Mouse (Mus musculus): ENCODE data around the gene Nudt16. TPM values are rescaled to one million over a fixed set of nuclear protein-coding genes. Genes with fewer than 3 reads are reported as not detected.
A peak's percentile ranks its signal among the peaks of the same experiment; 100 is the strongest.
"Not testable (repeated sequence)": the region's sequence is repeated elsewhere in the genome, so short reads cannot be mapped to it uniquely, and the experiment has no call there.

Gene Nudt16
- polyA plus RNA-seq, 1 experiment from 2014 or later: 8.6 TPM

DNA sequence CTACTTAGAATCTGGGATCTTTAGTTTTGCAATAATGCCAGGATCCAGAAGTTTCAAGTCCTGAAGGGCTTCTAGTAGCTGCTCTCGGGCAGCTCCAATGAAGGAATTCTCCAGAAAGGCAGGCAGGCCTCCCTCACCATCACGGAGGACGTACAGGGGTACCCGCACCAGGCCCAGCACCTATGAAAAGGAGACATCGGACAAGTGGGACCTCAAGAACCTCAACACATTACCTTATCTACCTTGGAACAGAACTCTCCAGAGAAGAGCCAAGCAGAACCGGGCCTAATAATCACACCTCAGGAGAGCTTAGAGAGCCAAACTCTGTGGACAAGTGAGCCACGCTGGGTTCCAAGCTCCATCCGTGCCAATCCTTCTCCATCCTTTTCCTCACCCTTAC is 1.3 kb downstream of the Nudt16 start:
- Histone ChIP-seq H3K4me1 (ENCODE audit: insufficient read depth) (peaks cover 14% of the 10 kb centered on the region), H3K9ac (replicated peaks) (0 out of 2 replicates have a peak overlapping the region, but pooled peaks have one; percentile 69), H3K4me2 (ENCODE audit: low read depth, low read length) (peak overlapping the region; percentile 90; the same call in 1 of the 2 replicates), H3K36me3 (replicated peaks; ENCODE audit: insufficient read depth, low read length) (no peaks in the 10 kb centered on the region), H3K27me3 (ENCODE audit: insufficient read depth, low read length) (no peaks in the 10 kb centered on the region), H3K9me3 (ENCODE audit: low read length) (no peaks in the 10 kb centered on the region), H3K27ac (ENCODE audit: low read depth) (no peak overlapping the region), H3K4me3 (ENCODE audit: low read depth, low read length) (no peak overlapping the region)
- ATAC-seq (no peak), DNase-seq (no peak)
- WGBS (ENCODE audit: insufficient replicate concordance): 91% methylated on average over 8 of the region's 8 CpGs
- TF ChIP-seq CTCF (IDR thresholded peaks at IDR 0.05; ENCODE audit: low read depth): no peak
- TF ChIP-seq EP300 (IDR thresholded peaks at IDR 0.05; ENCODE audit: low read depth): no peak

DNA sequence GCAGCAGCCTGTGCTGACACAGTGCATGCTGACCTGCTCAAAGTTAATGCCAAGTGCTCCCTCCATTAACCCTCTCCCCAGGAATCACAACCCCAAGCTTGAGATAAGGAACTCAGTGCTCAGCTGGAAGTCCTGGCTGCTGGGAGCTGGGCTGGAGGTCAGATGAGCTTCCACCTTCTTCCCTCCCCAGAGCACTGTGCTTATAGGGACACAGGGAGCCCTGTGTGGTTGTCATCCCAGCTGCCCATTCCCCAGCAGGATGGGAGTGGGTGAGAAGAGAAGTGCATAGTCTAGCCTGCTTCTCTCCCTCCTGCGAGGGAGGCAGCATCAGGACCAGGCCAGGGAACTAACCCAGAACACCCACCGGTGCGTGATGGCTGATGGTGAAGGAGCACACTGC is 6.4 kb downstream of the Nudt16 start:
- H3K4me1 ChIP-seq (ENCODE audit: insufficient read depth); ATAC-seq; H3K36me3 ChIP-seq (replicated peaks; ENCODE audit: insufficient read depth, low read length); H3K9ac ChIP-seq (replicated peaks); H3K4me2 ChIP-seq (ENCODE audit: low read depth, low read length); H3K9me3 ChIP-seq (ENCODE audit: low read length); H3K27ac ChIP-seq (ENCODE audit: low read depth); H3K4me3 ChIP-seq (ENCODE audit: low read depth, low read length); H3K27me3 ChIP-seq (ENCODE audit: insufficient read depth, low read length): not testable (repeated sequence)
- peak; percentile 11 for DNase-seq
- WGBS (ENCODE audit: insufficient replicate concordance): 72% methylated on average over 3 of the region's 3 CpGs

DNA sequence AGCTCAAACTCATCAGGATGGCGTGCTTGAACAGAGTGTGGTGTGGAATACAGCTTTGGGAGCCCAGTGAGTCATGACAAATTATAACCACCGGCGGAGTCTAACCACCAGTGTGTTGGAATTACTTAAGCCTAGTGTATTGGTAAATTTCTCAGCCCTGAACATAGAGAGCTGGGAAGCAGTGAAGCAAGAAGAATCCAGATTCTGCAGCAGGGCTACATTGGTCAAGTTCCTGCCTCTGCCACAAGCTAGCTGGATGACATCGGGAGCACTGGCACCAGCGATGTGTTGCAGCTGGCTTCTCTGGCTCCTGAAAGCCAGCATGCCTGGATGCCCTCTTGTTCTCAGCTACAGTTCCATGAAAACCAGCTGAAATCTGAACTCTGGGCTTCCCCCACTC is 27.7 kb downstream of the Nudt16 start:
- no peaks in the 10 kb centered on the region for H3K4me1 ChIP-seq (ENCODE audit: insufficient read depth)
- no peaks in the 10 kb centered on the region for H3K36me3 ChIP-seq (replicated peaks; ENCODE audit: insufficient read depth, low read length)
- ATAC-seq (no peak), DNase-seq (no peak)
- TF ChIP-seq EP300 (IDR thresholded peaks at IDR 0.05; ENCODE audit: low read depth): no peak
- TF ChIP-seq CTCF (IDR thresholded peaks at IDR 0.05; ENCODE audit: low read depth): no peak
- H3K27ac ChIP-seq (ENCODE audit: low read depth): no peak overlapping the region
- no peaks in the 10 kb centered on the region for H3K27me3 ChIP-seq (ENCODE audit: insufficient read depth, low read length)
- no peak overlapping the region for H3K4me3 ChIP-seq (ENCODE audit: low read depth, low read length)
- whole genome bisulfite sequencing (ENCODE audit: insufficient replicate concordance): 73% methylated on average over 5 of the region's 5 CpGs
- H3K4me2 ChIP-seq (ENCODE audit: low read depth, low read length): no peak overlapping the region
- H3K9ac ChIP-seq (replicated peaks): no peak overlapping the region
- no peaks in the 10 kb centered on the region for H3K9me3 ChIP-seq (ENCODE audit: low read length)

DNA sequence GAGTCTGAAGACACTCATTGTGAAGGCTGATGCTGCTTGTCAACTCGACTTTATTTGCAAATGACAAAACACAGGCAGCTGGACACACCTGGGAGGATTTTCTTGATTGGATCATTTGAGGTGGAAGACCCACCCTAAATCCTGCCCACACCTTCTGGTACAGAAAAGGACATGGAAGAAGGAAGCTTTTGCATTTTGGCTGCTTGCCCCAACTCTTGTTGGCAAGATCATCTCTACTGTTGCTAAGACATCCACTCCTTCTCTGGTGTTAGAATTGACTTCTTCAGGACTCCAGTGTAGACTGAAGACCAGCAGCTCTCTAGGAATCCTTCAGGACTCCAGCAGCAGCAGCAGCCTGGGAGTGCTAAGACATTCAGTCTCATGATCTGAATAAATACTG is 29.7 kb downstream of the Nudt16 start:
- H3K4me3 ChIP-seq (ENCODE audit: low read depth, low read length): no peak overlapping the region
- DNase-seq: no peak
- H3K4me1 ChIP-seq (ENCODE audit: insufficient read depth): no peaks in the 10 kb centered on the region
- no peak for TF ChIP-seq EP300 (IDR thresholded peaks at IDR 0.05; ENCODE audit: low read depth)
- TF ChIP-seq CTCF (IDR thresholded peaks at IDR 0.05; ENCODE audit: low read depth): no peak
- 50% methylated on average over 1 of the region's 1 CpGs for WGBS (ENCODE audit: insufficient replicate concordance)
- no peak for ATAC-seq
- no peaks in the 10 kb centered on the region for H3K36me3 ChIP-seq (replicated peaks; ENCODE audit: insufficient read depth, low read length)
- H3K9me3 ChIP-seq (ENCODE audit: low read length): no peaks in the 10 kb centered on the region
- no peaks in the 10 kb centered on the region for H3K27me3 ChIP-seq (ENCODE audit: insufficient read depth, low read length)
- no peak overlapping the region for H3K27ac ChIP-seq (ENCODE audit: low read depth)
- no peak overlapping the region for H3K4me2 ChIP-seq (ENCODE audit: low read depth, low read length)
- no peak overlapping the region for H3K9ac ChIP-seq (replicated peaks)

DNA sequence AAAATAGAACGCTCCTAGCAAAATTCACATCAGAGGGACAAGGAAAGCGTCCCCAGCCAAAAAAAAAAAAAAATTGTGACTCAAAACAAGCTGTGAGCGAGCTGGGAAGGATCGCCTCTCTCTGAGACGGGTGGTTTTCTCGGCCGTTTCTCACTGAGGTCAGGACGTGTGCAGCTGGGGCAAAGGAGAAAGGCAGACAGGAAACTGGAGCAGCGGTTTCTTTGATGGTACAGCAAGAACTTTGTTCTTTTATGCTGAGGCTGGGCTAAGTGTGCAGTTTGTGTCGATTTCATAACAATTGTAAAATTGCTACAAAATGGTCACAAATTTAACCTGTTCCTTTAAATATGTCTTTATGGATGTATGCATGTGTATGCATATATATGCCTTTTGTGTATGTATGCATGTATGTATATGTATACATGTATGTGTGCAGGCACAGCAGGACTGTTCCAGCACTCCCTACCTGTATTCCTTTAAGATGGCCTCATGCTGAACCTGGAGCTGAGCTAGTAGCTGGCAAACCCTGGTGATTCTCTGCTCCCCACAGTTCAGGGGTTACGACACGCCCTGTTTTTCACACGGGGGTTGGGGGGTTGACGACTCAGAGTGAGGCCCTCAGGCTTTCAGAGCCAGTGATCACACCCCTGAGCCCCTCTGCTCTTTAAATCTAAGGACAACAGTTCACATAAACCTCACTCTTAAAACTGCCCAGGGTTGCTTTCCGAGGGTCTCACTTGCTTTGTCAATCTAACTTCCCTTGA is 30.6 kb downstream of the Nudt16 start:
- H3K9me3 ChIP-seq (ENCODE audit: low read length): no peaks in the 10 kb centered on the region
- TF ChIP-seq CTCF (IDR thresholded peaks at IDR 0.05; ENCODE audit: low read depth) (no peak), EP300 (IDR thresholded peaks at IDR 0.05; ENCODE audit: low read depth) (no peak)
- 36% methylated on average over 15 of the region's 15 CpGs for WGBS (ENCODE audit: insufficient replicate concordance)
- H3K9ac ChIP-seq (replicated peaks): no peak overlapping the region
- no peak overlapping the region for H3K27ac ChIP-seq (ENCODE audit: low read depth)
- no peak overlapping the region for H3K4me3 ChIP-seq (ENCODE audit: low read depth, low read length)
- no peak overlapping the region for H3K4me2 ChIP-seq (ENCODE audit: low read depth, low read length)
- H3K4me1 ChIP-seq (ENCODE audit: insufficient read depth): no peaks in the 10 kb centered on the region
- DNase-seq: no peak
- no peak for ATAC-seq
- no peaks in the 10 kb centered on the region for H3K36me3 ChIP-seq (replicated peaks; ENCODE audit: insufficient read depth, low read length)
- no peaks in the 10 kb centered on the region for H3K27me3 ChIP-seq (ENCODE audit: insufficient read depth, low read length)

DNA sequence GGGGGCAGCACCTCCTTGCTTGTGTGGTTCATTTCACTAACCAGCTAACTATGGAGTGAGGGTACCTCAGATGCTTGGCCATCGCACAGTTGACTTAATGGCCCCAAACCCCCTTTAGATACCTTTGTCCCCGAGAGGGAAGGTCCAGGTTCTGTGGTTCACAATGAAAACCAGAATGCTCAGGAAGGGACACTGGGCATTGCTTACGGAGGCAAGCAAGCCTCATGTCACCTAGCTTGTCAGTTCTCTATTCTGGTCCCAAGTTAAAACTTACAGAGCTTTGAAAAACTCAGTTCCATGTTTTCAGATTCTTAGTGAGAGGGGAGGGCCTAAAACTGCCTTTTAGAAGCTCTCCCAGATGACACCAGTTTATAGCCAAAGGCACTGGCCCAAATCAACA is 51.4 kb downstream of the Nudt16 start:
- Histone ChIP-seq H3K27me3 (ENCODE audit: insufficient read depth, low read length) (no peaks in the 10 kb centered on the region), H3K27ac (ENCODE audit: low read depth) (no peak overlapping the region), H3K9me3 (ENCODE audit: low read length) (no peaks in the 10 kb centered on the region), H3K9ac (replicated peaks) (no peak overlapping the region), H3K36me3 (replicated peaks; ENCODE audit: insufficient read depth, low read length) (peaks cover 15% of the 10 kb centered on the region), H3K4me3 (ENCODE audit: low read depth, low read length) (no peak overlapping the region), H3K4me2 (ENCODE audit: low read depth, low read length) (no peak overlapping the region), H3K4me1 (ENCODE audit: insufficient read depth) (no peaks in the 10 kb centered on the region)
- 76% methylated on average over 3 of the region's 3 CpGs for WGBS (ENCODE audit: insufficient replicate concordance)
- DNase-seq: no peak
- TF ChIP-seq CTCF (IDR thresholded peaks at IDR 0.05; ENCODE audit: low read depth) (no peak), EP300 (IDR thresholded peaks at IDR 0.05; ENCODE audit: low read depth) (no peak)
- ATAC-seq: no peak

Other genes starting within 250 kb of the Nudt16 start
- 34.6 and 39.0 TPM in 2 replicates for gene Mrpl3, start 78.6 kb downstream of the Nudt16 start, polyA plus RNA-seq (2015; fragmentation: Nextera tagmentation; extraction: Ambion mirVana)
- not detected in 2 replicates for gene 1700080E11Rik, start 13.3 kb upstream of the Nudt16 start, polyA plus RNA-seq (2015; fragmentation: Nextera tagmentation; extraction: Ambion mirVana)